Mouse (Mus musculus) ES-E14 (cell line): ENCODE measurements around the gene Porcn.

Experiments
- CHD2 ChIP-seq: IDR thresholded peaks from 2 replicates; pipeline ENCODE4 v1.6.1; 2014; ENCODE audit warnings: mild to moderate bottlenecking, low read depth, low read length, inconsistent platforms
- HCFC1 ChIP-seq: IDR thresholded peaks from 2 replicates; pipeline ENCODE4 v1.6.1; 2012; ENCODE audit warnings: low read length, inconsistent platforms, borderline replicate concordance; ENCODE audit not compliant: insufficient read depth
- MAFK ChIP-seq: IDR thresholded peaks from 2 replicates; pipeline ENCODE4 v1.6.1; 2014; ENCODE audit warnings: mild to moderate bottlenecking, low read depth, low read length, inconsistent platforms; ENCODE audit not compliant: insufficient read depth

DNA sequence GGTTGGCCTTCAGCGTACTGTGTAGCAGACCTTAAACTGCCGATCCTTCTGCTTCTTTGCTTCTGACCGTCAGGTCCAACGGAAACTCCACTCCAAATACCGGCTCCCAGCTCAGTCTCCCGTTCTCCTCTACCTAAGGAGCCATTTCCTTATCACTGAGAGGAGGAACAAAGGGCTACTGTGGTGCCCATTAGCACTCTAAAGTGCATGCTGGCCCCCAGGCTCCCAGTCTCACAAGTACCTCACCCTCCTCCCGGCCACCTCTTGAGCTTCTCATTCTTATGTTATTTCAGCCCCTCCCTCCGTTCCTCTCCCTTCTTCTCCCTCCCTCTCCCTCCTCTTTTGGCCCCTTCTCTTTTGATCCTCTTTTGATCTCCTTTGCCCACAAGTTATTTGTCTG, 13.3 kb upstream of the Porcn start:
- no peak for TF ChIP-seq CHD2
- TF ChIP-seq MAFK: no peak
- TF ChIP-seq HCFC1: no peak
